Mouse (Mus musculus) liver, adult 2 months (tissue): ENCODE measurements around the gene Slc41a2. TPM values are rescaled to one million over a fixed set of nuclear protein-coding genes. Genes with fewer than 3 reads are reported as not detected.

Experiments
- DNase-seq: peaks from one replicate; pipeline ENCODE4 v3.0.0-alpha.2; 2011; ENCODE audit warnings: low read depth, low spot score; ENCODE audit errors: extremely low read depth
- H3K27ac ChIP-seq: fragments of 200-500 bp; replicated peaks from 2 replicates; pipeline ENCODE4 v1.5.1; 2012; ENCODE audit warnings: low read depth, mild to moderate bottlenecking, control low read depth, inconsistent platforms, low read length; ENCODE audit not compliant: insufficient read depth
- H3K27me3 ChIP-seq: fragments of 200-500 bp; 2 replicates; pipeline ENCODE4 v1.6.1; 2012; ENCODE audit warnings: mild to moderate bottlenecking, moderate library complexity, low read length, inconsistent platforms; ENCODE audit not compliant: control insufficient read depth, insufficient read depth
- H3K36me3 ChIP-seq: fragments of 200-500 bp; 2 replicates; pipeline ENCODE4 v1.6.1; 2012; ENCODE audit warnings: low read length, inconsistent platforms; ENCODE audit not compliant: control insufficient read depth, insufficient read depth
- H3K4me1 ChIP-seq: fragments of 200-500 bp; 2 replicates; pipeline ENCODE4 v1.6.1; 2011; ENCODE audit warnings: low read length; ENCODE audit not compliant: control insufficient read depth, insufficient read depth
- H3K4me3 ChIP-seq: fragments of 200-500 bp; 2 replicates; pipeline ENCODE4 v1.5.1; 2011; ENCODE audit warnings: low read depth, mild to moderate bottlenecking, control low read depth, low read length, moderate library complexity; ENCODE audit not compliant: insufficient read depth
- H3K79me2 ChIP-seq: fragments of 200-500 bp; 2 replicates; pipeline ENCODE4 v1.6.1; 2012; ENCODE audit warnings: inconsistent platforms, mild to moderate bottlenecking, low read length, moderate library complexity; ENCODE audit not compliant: control insufficient read depth, insufficient read depth
- H3K9ac ChIP-seq: fragments of 200-500 bp; 2 replicates; pipeline ENCODE4 v1.6.1; 2012; ENCODE audit warnings: low read depth, mild to moderate bottlenecking, control low read depth, inconsistent platforms, low read length
- CTCF ChIP-seq: fragments of 200-500 bp; IDR thresholded peaks from 2 replicates; pipeline ENCODE4 v1.5.1; 2011; ENCODE audit warnings: low read depth, low read length, control low read depth
- POLR2A ChIP-seq: fragments of 200-500 bp; IDR thresholded peaks from 2 replicates; pipeline ENCODE4 v1.6.1; 2011; ENCODE audit warnings: low read length, control low read depth; ENCODE audit not compliant: insufficient read depth; ENCODE audit errors: extremely low read depth
- WGBS: fragments of 180-500 bp; shearing (Covaris S2); methylation state at CpG from one replicate; pipeline ENCODE4 v1.1.7; 2018; 5-methylcytosine and 5-hydroxymethylcytosine counted together
- polyA plus RNA-seq: library from polyadenylated mRNA; depleted of rRNA; stranded (reverse); fragments of >200 nt; gene quantifications from 2 replicates; pipeline ENCODE4 v1.2.3, GENCODE M21; 2012
- total RNA-seq: library from RNA; depleted of rRNA; stranded (reverse); fragments of >200 nt; gene quantifications from 2 replicates; pipeline ENCODE4 v1.2.3, GENCODE M21; 2014

The Slc41a2 gene
- total and polyA plus RNA-seq, 2 experiments, result 4.3 to 7.4 TPM

- no peaks in the 10 kb centered on the region for H3K27me3 ChIP-seq
- peak; percentile 64 for DNase-seq
- TF ChIP-seq POLR2A, result no peak
- no peak for TF ChIP-seq CTCF
- no peaks in the 10 kb centered on the region for H3K4me1 ChIP-seq
- no peak overlapping the region for H3K27ac ChIP-seq
- H3K9ac ChIP-seq, result no peak overlapping the region
- no peak overlapping the region for H3K4me3 ChIP-seq
- H3K79me2 ChIP-seq, result no peaks in the 10 kb centered on the region
- WGBS, result 38% methylated on average over 5 of the region's 5 CpGs
- H3K36me3 ChIP-seq, result peaks cover 30% of the 10 kb centered on the region
These were observed 31.2 kb upstream of the Slc41a2 start for GRCm38 (mm10) chr10:83368918-83369317.

GRCm38 (mm10) chr10:83363451-83363850 is 25.8 kb upstream of the Slc41a2 start:
- Histone ChIP-seq H3K27ac (no peak overlapping the region), H3K27me3 (no peaks in the 10 kb centered on the region), H3K4me3 (no peak overlapping the region), H3K9ac (no peak overlapping the region), H3K79me2 (peaks cover 7% of the 10 kb centered on the region; the same call in 1 of the 2 replicates), H3K36me3 (peaks cover 20% of the 10 kb centered on the region), H3K4me1 (peaks cover 2% of the 10 kb centered on the region; the same call in 1 of the 2 replicates)
- no peak for DNase-seq
- no peak for TF ChIP-seq POLR2A
- TF ChIP-seq CTCF, result no peak
- 96% methylated on average over 8 of the region's 8 CpGs for WGBS

- Histone ChIP-seq H3K4me1 (peaks cover 2% of the 10 kb centered on the region; the same call in 1 of the 2 replicates), H3K27me3 (no peaks in the 10 kb centered on the region), H3K4me3 (no peak overlapping the region), H3K36me3 (peaks cover 13% of the 10 kb centered on the region), H3K79me2 (peaks cover 7% of the 10 kb centered on the region; the same call in 1 of the 2 replicates), H3K9ac (no peak overlapping the region), H3K27ac (no peak overlapping the region)
- TF ChIP-seq CTCF, result peak; percentile 19; the same call in 1 of the 2 replicates
- no peak for TF ChIP-seq POLR2A
- 65% methylated on average over 5 of the region's 5 CpGs for WGBS
- DNase-seq, result peak; percentile 22
These were observed 24.1 kb upstream of the Slc41a2 start for GRCm38 (mm10) chr10:83361643-83362382.

- peak overlapping the region; percentile 90 for H3K9ac ChIP-seq
- H3K36me3 ChIP-seq, result peaks cover 1% of the 10 kb centered on the region; the same call in 1 of the 2 replicates
- peaks cover 7% of the 10 kb centered on the region; the same call in 1 of the 2 replicates for H3K79me2 ChIP-seq
- H3K27ac ChIP-seq, result peak overlapping the region; percentile 45
- TF ChIP-seq POLR2A, result no peak
- DNase-seq, result no peak
- H3K4me3 ChIP-seq, result peak overlapping the region; percentile 94
- H3K4me1 ChIP-seq, result peaks cover 2% of the 10 kb centered on the region; the same call in 1 of the 2 replicates
- H3K27me3 ChIP-seq, result no peaks in the 10 kb centered on the region
- WGBS, result under 1% methylated on average over 40 of the region's 40 CpGs
These were observed 22.7 kb upstream of the Slc41a2 start for GRCm38 (mm10) chr10:83360356-83360755.

GRCm38 (mm10) chr10:83359956-83360355 is 22.3 kb upstream of the Slc41a2 start, which contains the start of gene D10Wsu102e:
TSS of gene D10Wsu102e (plus strand) at chr10:83360221.
- peak within 1 kb of the TSS; percentile 45 for H3K27ac ChIP-seq
- no peaks in the 10 kb centered on the region for H3K27me3 ChIP-seq
- H3K4me1 ChIP-seq, result peaks cover 2% of the 10 kb centered on the region; the same call in 1 of the 2 replicates
- DNase-seq, result peak; percentile 89
- WGBS, result 0% methylated on average over 30 of the region's 30 CpGs
- H3K36me3 ChIP-seq, result no peaks in the 10 kb centered on the region; the same call in 1 of the 2 replicates
- TF ChIP-seq POLR2A (peak; percentile 61; the same call in 1 of the 2 replicates), CTCF (no peak)
- H3K79me2 ChIP-seq, result peaks cover 7% of the 10 kb centered on the region; the same call in 1 of the 2 replicates
- H3K9ac ChIP-seq, result peak within 1 kb of the TSS; percentile 90
- peak within 1 kb of the TSS; percentile 94 for H3K4me3 ChIP-seq
